Mouse (Mus musculus) G1E (cell line): ENCODE data around the gene Olfr315. TPM values are rescaled to one million over a fixed set of nuclear protein-coding genes. Genes with fewer than 3 reads are reported as not detected.

Experiments
- ATAC-seq: 2 replicates; pipeline ENCODE4 v1.8.0; 2016; ENCODE audit warnings: mild to moderate bottlenecking; ENCODE audit not compliant: insufficient number of reproducible peaks, poor library complexity, low FRiP score, severe bottlenecking; ENCODE audit errors: extremely low read depth
- DNase-seq: peaks from one replicate; pipeline ENCODE4 v3.0.0; 2012; ENCODE audit warnings: low spot score
- H3K27me3 ChIP-seq: 2 replicates; pipeline ENCODE4 v1.6.1; 2012; ENCODE audit warnings: mild to moderate bottlenecking, low read length, inconsistent platforms; ENCODE audit not compliant: insufficient read depth
- H3K36me3 ChIP-seq: replicated peaks from 2 replicates; pipeline ENCODE3; 2012; ENCODE audit warnings: mild to moderate bottlenecking, inconsistent platforms
- H3K4me1 ChIP-seq: 2 replicates; pipeline ENCODE4 v1.6.1; 2012; ENCODE audit warnings: low read depth, low read length, inconsistent platforms, mixed read lengths; ENCODE audit not compliant: insufficient read depth
- H3K4me3 ChIP-seq: 2 replicates; pipeline ENCODE4 v1.5.1; 2012; ENCODE audit warnings: low read depth, mild to moderate bottlenecking, inconsistent platforms, low read length, moderate library complexity, mixed read lengths
- H3K9me3 ChIP-seq: replicated peaks from 2 replicates; pipeline ENCODE4 v1.6.1; 2012; ENCODE audit warnings: inconsistent platforms
- CTCF ChIP-seq: IDR thresholded peaks from 2 replicates; pipeline ENCODE4 v1.5.1; 2012; ENCODE audit warnings: low read depth, low read length, inconsistent platforms, mixed read lengths
- GATA1 ChIP-seq: IDR thresholded peaks from 2 replicates; pipeline ENCODE4 v1.6.1; 2012; ENCODE audit warnings: borderline replicate concordance, low read length, inconsistent platforms, mixed read lengths
- GATA2 ChIP-seq: IDR thresholded peaks from 2 replicates; pipeline ENCODE4 v1.6.1; 2012; ENCODE audit warnings: low read depth, low read length, inconsistent platforms, borderline replicate concordance
- POLR2AphosphoS5 ChIP-seq: IDR thresholded peaks from 2 replicates; pipeline ENCODE4 v1.6.1; 2012; ENCODE audit warnings: low read depth, low read length, inconsistent platforms; ENCODE audit not compliant: insufficient replicate concordance
- TAL1 ChIP-seq: conservative IDR thresholded peaks from 2 replicates; pipeline ENCODE4 v1.6.1; 2012; ENCODE audit warnings: low read depth, low read length, inconsistent platforms, mixed read lengths
- polyA plus RNA-seq: library from polyadenylated mRNA; stranded (reverse); fragments of >175 nt; gene quantifications from 2 replicates; pipeline ENCODE4 v1.2.3, GENCODE M21; 2012
- total RNA-seq, 2 experiments: library from RNA; stranded (forward) in 1 of 2; stranded (reverse) in 1 of 2; fragments of 200-1000 nt in 1 of 2; fragments of >200 nt in 1 of 2; fragmentation: Nextera tagmentation in 1 of 2; gene quantifications; 2 replicates each; pipeline ENCODE4 v1.2.3; 2014 to 2017

Olfr315 gene
- total and polyA plus RNA-seq, 3 experiments, result not detected

DNA sequence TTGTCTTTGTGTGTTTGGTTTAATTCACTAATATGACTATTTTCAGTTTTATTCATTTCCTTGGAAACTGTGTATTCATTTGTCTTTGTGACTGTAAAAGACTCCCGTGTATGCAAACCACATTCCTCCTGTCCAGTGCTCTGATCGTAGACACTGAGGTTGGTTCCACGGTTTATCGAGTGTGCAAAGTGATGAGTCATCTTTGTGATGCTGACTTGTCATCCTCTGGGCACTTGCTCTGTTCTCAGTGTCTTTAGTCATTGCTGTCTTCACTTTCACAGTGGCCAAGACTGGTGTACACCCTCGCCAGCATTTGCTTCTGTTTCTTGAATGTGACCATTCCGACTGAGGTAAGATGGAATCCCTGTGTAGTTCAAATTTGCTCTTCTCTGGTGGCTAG, 17.7 kb downstream of the Olfr315 start:
- ATAC-seq (no peak), DNase-seq (no peak)
- Histone ChIP-seq H3K27me3 (no peaks in the 10 kb centered on the region), H3K36me3 (no peaks in the 10 kb centered on the region), H3K9me3 (no peaks in the 10 kb centered on the region), H3K4me1 (0 out of 2 replicates have a peak, but pooled peaks cover 3% of the 10 kb centered on the region), H3K4me3 (no peak overlapping the region)
- TF ChIP-seq POLR2AphosphoS5 (no peak), TAL1 (no peak), CTCF (no peak), GATA1 (no peak), GATA2 (no peak)

GRCm38 (mm10) chr11:58795856-58796255, 22.9 kb downstream of the Olfr315 start:
- ATAC-seq (no peak), DNase-seq (peak; percentile 24)
- no peaks in the 10 kb centered on the region for H3K4me1 ChIP-seq
- H3K27me3 ChIP-seq, result peaks cover 9% of the 10 kb centered on the region; the same call in 1 of the 2 replicates
- no peak overlapping the region for H3K4me3 ChIP-seq
- TF ChIP-seq POLR2AphosphoS5 (no peak), CTCF (0 out of 2 replicates have a peak, but pooled peaks have one; percentile 6)
- H3K9me3 ChIP-seq, result no peaks in the 10 kb centered on the region
- no peaks in the 10 kb centered on the region for H3K36me3 ChIP-seq

DNA sequence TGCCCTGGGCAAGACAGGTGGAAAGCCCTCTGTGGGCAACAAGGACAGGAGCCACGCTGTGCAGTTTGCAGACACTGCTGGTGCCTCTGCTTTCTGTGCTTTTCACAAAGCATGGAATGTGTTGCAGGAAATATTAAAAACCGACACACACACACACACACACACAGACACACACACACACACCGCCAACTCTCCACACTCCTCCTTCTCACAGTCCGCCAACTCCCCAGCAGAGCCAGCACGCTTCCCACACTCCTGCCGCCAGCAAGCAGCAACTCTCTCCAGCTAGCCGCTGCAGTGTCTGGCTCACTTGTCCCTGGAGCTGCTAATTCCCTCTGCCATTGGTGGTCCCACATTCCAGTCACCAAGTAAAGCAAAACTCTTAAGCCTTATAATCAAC, 23.9 kb downstream of the Olfr315 start:
- no peak for TF ChIP-seq CTCF
- TF ChIP-seq TAL1, result no peak
- no peak for TF ChIP-seq GATA2
- TF ChIP-seq POLR2AphosphoS5, result no peak
- TF ChIP-seq GATA1, result no peak
- H3K9me3 ChIP-seq, result no peaks in the 10 kb centered on the region
- no peaks in the 10 kb centered on the region for H3K4me1 ChIP-seq
- no peak overlapping the region for H3K4me3 ChIP-seq
- peaks cover 9% of the 10 kb centered on the region; the same call in 1 of the 2 replicates for H3K27me3 ChIP-seq
- no peaks in the 10 kb centered on the region for H3K36me3 ChIP-seq
- ATAC-seq (no peak), DNase-seq (no peak)

DNA sequence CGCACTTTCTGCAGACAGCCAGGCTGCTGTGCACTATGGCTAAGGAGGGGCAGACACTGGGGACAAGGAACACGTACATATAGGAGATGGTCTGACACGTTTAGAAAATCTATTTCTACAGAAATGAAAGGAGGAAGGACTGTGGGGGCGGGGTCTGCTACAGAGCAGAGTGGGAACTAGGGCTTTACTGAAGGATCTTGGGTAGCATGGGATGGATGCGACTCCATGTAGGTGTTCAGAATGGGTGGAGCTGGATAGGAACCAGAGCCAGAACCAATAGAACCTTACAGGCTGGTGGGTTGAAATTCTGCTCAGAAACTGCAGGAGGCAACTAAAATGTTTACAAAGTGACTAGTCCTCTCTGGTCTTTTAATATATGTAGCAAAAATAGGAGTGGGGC, 26.8 kb downstream of the Olfr315 start:
- Histone ChIP-seq H3K4me3 (no peak overlapping the region), H3K27me3 (peaks cover 9% of the 10 kb centered on the region; the same call in 1 of the 2 replicates), H3K36me3 (no peaks in the 10 kb centered on the region), H3K9me3 (no peaks in the 10 kb centered on the region), H3K4me1 (no peaks in the 10 kb centered on the region)
- ATAC-seq (no peak), DNase-seq (no peak)
- TF ChIP-seq TAL1 (no peak), GATA1 (no peak), CTCF (no peak), POLR2AphosphoS5 (no peak)

DNA sequence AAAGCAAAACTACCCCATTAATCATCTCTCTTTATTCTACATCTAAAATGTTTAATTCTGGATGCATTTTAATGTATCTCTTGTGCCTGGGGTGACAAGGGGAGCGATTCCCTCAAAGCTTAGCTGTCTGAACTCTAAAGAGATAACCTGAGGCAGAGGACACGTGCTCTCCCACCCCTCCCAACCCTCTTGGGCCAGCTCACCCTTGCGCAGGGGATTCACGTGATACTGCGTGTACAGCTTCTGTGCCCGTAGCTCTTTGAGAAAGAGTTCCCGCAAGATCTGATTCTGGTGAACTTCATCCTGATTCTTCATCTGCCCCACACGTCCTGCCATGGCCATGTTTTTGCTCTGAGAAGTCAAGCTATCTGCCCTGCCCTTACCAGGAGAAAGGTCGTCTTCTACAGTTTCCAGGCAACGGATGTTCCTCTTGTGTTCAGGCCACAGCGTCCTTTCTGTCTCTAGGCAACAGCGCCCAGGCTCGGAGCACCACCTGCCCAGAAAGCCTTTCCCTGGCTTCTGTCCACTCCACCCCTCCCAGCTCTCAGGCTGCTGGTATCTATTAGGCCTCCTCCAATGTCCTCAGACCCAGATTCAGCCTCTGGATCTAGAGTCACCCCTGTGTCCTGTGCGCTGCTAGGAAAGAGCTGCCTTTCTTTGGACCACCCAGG, 28.7 kb downstream of the Olfr315 start, which contains the start of gene Fam183b:
Gene Fam183b (minus strand): TSS at position 403 of the 671 bp plus-strand sequence.
- TF ChIP-seq GATA2, result no peak
- no peak for TF ChIP-seq POLR2AphosphoS5
- no peak for TF ChIP-seq TAL1
- no peak for TF ChIP-seq GATA1
- no peak for TF ChIP-seq CTCF
- Histone ChIP-seq H3K27me3 (peaks cover 10% of the 10 kb centered on the region), H3K9me3 (no peaks in the 10 kb centered on the region), H3K36me3 (no peaks in the 10 kb centered on the region), H3K4me1 (no peaks in the 10 kb centered on the region), H3K4me3 (no peak within 1 kb of the TSS)
- DNase-seq (no peak), ATAC-seq (no peak)

DNA sequence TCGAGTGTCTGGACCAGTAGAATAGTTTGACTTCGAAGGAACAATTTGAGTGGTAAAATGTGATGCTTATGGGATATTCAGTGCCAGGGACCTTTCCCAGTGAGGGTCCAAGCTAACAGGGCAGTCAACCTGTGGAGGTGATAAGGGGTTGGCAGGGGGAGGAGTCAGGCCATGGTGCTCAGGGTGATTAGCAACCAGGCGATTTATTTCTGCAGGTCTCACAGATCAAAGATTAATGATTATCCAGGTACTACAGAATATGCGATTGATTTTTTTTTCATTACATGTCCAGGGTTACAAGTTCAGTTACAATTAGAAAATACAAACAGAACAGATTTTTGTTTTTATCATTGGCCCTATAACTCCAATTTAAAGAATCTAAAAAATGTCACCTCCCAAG, 30.9 kb downstream of the Olfr315 start:
- ATAC-seq (no peak), DNase-seq (no peak)
- Histone ChIP-seq H3K9me3 (no peaks in the 10 kb centered on the region), H3K4me1 (no peaks in the 10 kb centered on the region), H3K4me3 (no peak overlapping the region), H3K36me3 (no peaks in the 10 kb centered on the region), H3K27me3 (peaks cover 6% of the 10 kb centered on the region)
- TF ChIP-seq CTCF (no peak), GATA1 (no peak), POLR2AphosphoS5 (no peak), TAL1 (no peak), GATA2 (no peak)
